Mouse (Mus musculus) intestine, embryonic 15.5 days (tissue): ENCODE results near the gene Elp5. TPM values are rescaled to one million over a fixed set of nuclear protein-coding genes. Genes with fewer than 3 reads are reported as not detected.

ENCODE experiments used
- ATAC-seq: fragments of 200-750 bp; cut with Nextera tagmentation; 2 replicates; pipeline ENCODE4 v1.8.0; 2017; ENCODE audit warnings: moderate TSS enrichment, moderate library complexity
- H3K27ac ChIP-seq: fragments of 300-500 bp; sonication (generic); 2 replicates; pipeline ENCODE4 v1.5.1; 2015; ENCODE audit warnings: mild to moderate bottlenecking, inconsistent platforms
- H3K27me3 ChIP-seq: fragments of 300-500 bp; sonication (generic); replicated peaks from 2 replicates; pipeline ENCODE4 v1.6.1; 2015; ENCODE audit warnings: inconsistent platforms
- H3K36me3 ChIP-seq: fragments of 300-500 bp; sonication (generic); 2 replicates; pipeline ENCODE4 v1.6.1; 2015; ENCODE audit warnings: inconsistent platforms
- H3K4me1 ChIP-seq: fragments of 300-500 bp; sonication (generic); replicated peaks from 2 replicates; pipeline ENCODE4 v1.6.1; 2015; ENCODE audit warnings: inconsistent platforms
- H3K4me2 ChIP-seq: fragments of 300-500 bp; sonication (generic); replicated peaks from 2 replicates; pipeline ENCODE4 v1.6.1; 2015; ENCODE audit warnings: mild to moderate bottlenecking, inconsistent platforms
- H3K4me3 ChIP-seq: fragments of 300-500 bp; sonication (generic); replicated peaks from 2 replicates; pipeline ENCODE4 v1.5.1; 2015; ENCODE audit warnings: inconsistent platforms
- H3K9ac ChIP-seq: fragments of 300-500 bp; sonication (generic); 2 replicates; pipeline ENCODE4 v1.6.1; 2015; ENCODE audit warnings: inconsistent platforms
- H3K9me3 ChIP-seq: fragments of 300-500 bp; sonication (generic); 2 replicates; pipeline ENCODE4 v1.6.1; 2016; ENCODE audit warnings: inconsistent platforms
- WGBS: fragments of 180-500 bp; shearing (Covaris S2); methylation state at CpG from one replicate; pipeline ENCODE4 v1.1.7; 2015; 5-methylcytosine and 5-hydroxymethylcytosine counted together
- polyA plus RNA-seq: library from polyadenylated mRNA; unstranded; fragments of >200 nt; fragmentation: Nextera tagmentation; extraction: Ambion mirVana; gene quantifications from 2 replicates; pipeline ENCODE4 v1.2.1, GENCODE M21; 2015

Gene Elp5
- polyA plus RNA-seq, 1 experiment from 2014 or later, result 102 TPM

GRCm38 (mm10) chr11:69948066-69948762 lies 34.1 kb downstream of the Elp5 start, which contains the start of gene Slc2a4:
Gene Slc2a4, minus strand, starts transcription at chr11:69948188.
- peak; percentile 95 for ATAC-seq
- peak within 1 kb of the TSS; percentile 44 for H3K9ac ChIP-seq
- WGBS, result under 1% methylated on average over 34 of the region's 34 CpGs
- H3K36me3 ChIP-seq, result peaks cover 6% of the 10 kb centered on the region; the same call in 1 of the 2 replicates
- H3K27ac ChIP-seq, result peak within 1 kb of the TSS; percentile 72
- H3K4me1 ChIP-seq, result peaks cover 12% of the 10 kb centered on the region; the same call in 1 of the 2 replicates
- H3K27me3 ChIP-seq, result no peaks in the 10 kb centered on the region
- no peaks in the 10 kb centered on the region for H3K9me3 ChIP-seq
- peak within 1 kb of the TSS; percentile 48 for H3K4me3 ChIP-seq
- peak within 1 kb of the TSS; percentile 78 for H3K4me2 ChIP-seq

GRCm38 (mm10) chr11:69947337-69948065 lies 34.8 kb downstream of the Elp5 start:
- no peaks in the 10 kb centered on the region for H3K9me3 ChIP-seq
- peaks cover 6% of the 10 kb centered on the region; the same call in 1 of the 2 replicates for H3K36me3 ChIP-seq
- peak overlapping the region; percentile 44 for H3K9ac ChIP-seq
- H3K27ac ChIP-seq, result peak overlapping the region; percentile 72
- H3K4me2 ChIP-seq, result peak overlapping the region; percentile 78
- ATAC-seq, result peak; percentile 53
- no peaks in the 10 kb centered on the region for H3K27me3 ChIP-seq
- peaks cover 12% of the 10 kb centered on the region; the same call in 1 of the 2 replicates for H3K4me1 ChIP-seq
- peak overlapping the region; percentile 48 for H3K4me3 ChIP-seq
- WGBS, result 5% methylated on average over 29 of the region's 29 CpGs

GRCm38 (mm10) chr11:69945997-69946891 lies 36.1 kb downstream of the Elp5 start:
- Histone ChIP-seq H3K9ac (peak overlapping the region; percentile 10; the same call in 1 of the 2 replicates), H3K4me3 (peak overlapping the region; percentile 48; the same call in 1 of the 2 replicates), H3K4me2 (peak overlapping the region; percentile 78), H3K36me3 (peaks cover 6% of the 10 kb centered on the region; the same call in 1 of the 2 replicates), H3K9me3 (no peaks in the 10 kb centered on the region), H3K27ac (0 out of 2 replicates have a peak overlapping the region, but pooled peaks have one; percentile 72), H3K27me3 (no peaks in the 10 kb centered on the region), H3K4me1 (peaks cover 12% of the 10 kb centered on the region; the same call in 1 of the 2 replicates)
- no peak for ATAC-seq
- 82% methylated on average over 16 of the region's 18 CpGs for WGBS

GRCm38 (mm10) chr11:69945216-69945615 lies 37.1 kb downstream of the Elp5 start:
- H3K36me3 ChIP-seq, result peaks cover 6% of the 10 kb centered on the region; the same call in 1 of the 2 replicates
- H3K27ac ChIP-seq, result no peak overlapping the region
- ATAC-seq, result no peak
- H3K9me3 ChIP-seq, result no peaks in the 10 kb centered on the region
- no peaks in the 10 kb centered on the region for H3K27me3 ChIP-seq
- H3K4me2 ChIP-seq, result peak overlapping the region; percentile 78; the same call in 1 of the 2 replicates
- no peak overlapping the region for H3K4me3 ChIP-seq
- WGBS, result 78% methylated on average over 13 of the region's 13 CpGs
- H3K9ac ChIP-seq, result no peak overlapping the region
- H3K4me1 ChIP-seq, result peaks cover 12% of the 10 kb centered on the region; the same call in 1 of the 2 replicates

GRCm38 (mm10) chr11:69940962-69941361 lies 41.4 kb downstream of the Elp5 start:
- 71% methylated on average over 4 of the region's 4 CpGs for WGBS
- peaks cover 6% of the 10 kb centered on the region; the same call in 1 of the 2 replicates for H3K36me3 ChIP-seq
- no peak overlapping the region for H3K27ac ChIP-seq
- H3K4me3 ChIP-seq, result no peak overlapping the region
- H3K4me1 ChIP-seq, result peaks cover 23% of the 10 kb centered on the region
- no peak overlapping the region for H3K9ac ChIP-seq
- H3K9me3 ChIP-seq, result no peaks in the 10 kb centered on the region
- no peak for ATAC-seq
- H3K4me2 ChIP-seq, result no peak overlapping the region
- H3K27me3 ChIP-seq, result peaks cover 5% of the 10 kb centered on the region; the same call in 1 of the 2 replicates

GRCm38 (mm10) chr11:69939731-69940130 lies 42.6 kb downstream of the Elp5 start:
- Histone ChIP-seq H3K9ac (no peak overlapping the region), H3K27me3 (peaks cover 8% of the 10 kb centered on the region; the same call in 1 of the 2 replicates), H3K36me3 (no peaks in the 10 kb centered on the region), H3K27ac (no peak overlapping the region), H3K4me2 (no peak overlapping the region), H3K4me1 (peaks cover 30% of the 10 kb centered on the region), H3K4me3 (no peak overlapping the region), H3K9me3 (no peaks in the 10 kb centered on the region)
- WGBS, result 95% methylated on average over 17 of the region's 17 CpGs
- ATAC-seq, result no peak

GRCm38 (mm10) chr11:69939181-69939580 lies 43.1 kb downstream of the Elp5 start:
- ATAC-seq, result no peak
- H3K36me3 ChIP-seq, result no peaks in the 10 kb centered on the region
- peaks cover 8% of the 10 kb centered on the region; the same call in 1 of the 2 replicates for H3K27me3 ChIP-seq
- no peaks in the 10 kb centered on the region for H3K9me3 ChIP-seq
- peaks cover 35% of the 10 kb centered on the region for H3K4me1 ChIP-seq
- no peak overlapping the region for H3K4me3 ChIP-seq
- no peak overlapping the region for H3K4me2 ChIP-seq
- no peak overlapping the region for H3K27ac ChIP-seq
- no peak overlapping the region for H3K9ac ChIP-seq
- WGBS, result 67% methylated on average over 5 of the region's 5 CpGs

- ATAC-seq, result no peak
- WGBS, result 37% methylated on average over 9 of the region's 9 CpGs
Observed at GRCm38 (mm10) chr11:69938401-69938979, 43.8 kb downstream of the Elp5 start.

GRCm38 (mm10) chr11:69937834-69938233 lies 44.5 kb downstream of the Elp5 start:
- Histone ChIP-seq H3K4me3 (no peak overlapping the region), H3K9ac (no peak overlapping the region), H3K27ac (no peak overlapping the region), H3K4me1 (peaks cover 37% of the 10 kb centered on the region), H3K36me3 (no peaks in the 10 kb centered on the region), H3K4me2 (peak overlapping the region; percentile 100; the same call in 1 of the 2 replicates), H3K27me3 (peaks cover 8% of the 10 kb centered on the region; the same call in 1 of the 2 replicates), H3K9me3 (no peaks in the 10 kb centered on the region)
- ATAC-seq, result no peak
- WGBS, result 76% methylated on average over 5 of the region's 5 CpGs

More at GRCm38 (mm10) chr11:69938401-69938979, 43.8 kb downstream of the Elp5 start:
- Histone ChIP-seq H3K27ac (no peak overlapping the region), H3K4me2 (no peak overlapping the region), H3K4me3 (no peak overlapping the region), H3K4me1 (peaks cover 37% of the 10 kb centered on the region), H3K36me3 (no peaks in the 10 kb centered on the region), H3K9me3 (no peaks in the 10 kb centered on the region), H3K9ac (no peak overlapping the region), H3K27me3 (peaks cover 8% of the 10 kb centered on the region; the same call in 1 of the 2 replicates)

GRCm38 (mm10) chr11:69937385-69937784 lies 44.9 kb downstream of the Elp5 start:
- Histone ChIP-seq H3K27me3 (peaks cover 8% of the 10 kb centered on the region; the same call in 1 of the 2 replicates), H3K9ac (no peak overlapping the region), H3K4me3 (no peak overlapping the region; the same call in 1 of the 2 replicates), H3K27ac (peak overlapping the region; percentile 14; the same call in 1 of the 2 replicates), H3K4me1 (peaks cover 37% of the 10 kb centered on the region), H3K36me3 (no peaks in the 10 kb centered on the region), H3K9me3 (no peaks in the 10 kb centered on the region), H3K4me2 (peak overlapping the region; percentile 100; the same call in 1 of the 2 replicates)
- WGBS, result 30% methylated on average over 4 of the region's 4 CpGs
- no peak for ATAC-seq
